Mouse (Mus musculus) MEL (cell line): ENCODE results near the gene Tmem235.

Source experiments
- CTCF ChIP-seq, 3 experiments: IDR thresholded peaks in 2 of 3; conservative IDR thresholded peaks in 1 of 3; 2 replicates each; pipeline ENCODE4 v1.5.1; 2011 to 2012; ENCODE audit warnings: low read length in 3 of 3, low read depth in 2 of 3, mild to moderate bottlenecking in 2 of 3, improper control_type of control experiment in 1 of 3, inconsistent platforms in 1 of 3, mixed read lengths in 1 of 3, moderate library complexity in 1 of 3; ENCODE audit not compliant: control insufficient read depth in 1 of 3, insufficient read depth in 1 of 3, poor library complexity in 1 of 3, severe bottlenecking in 1 of 3
- ELF1 ChIP-seq: IDR thresholded peaks from 2 replicates; pipeline ENCODE4 v1.6.1; 2014; ENCODE audit warnings: low read depth, mild to moderate bottlenecking, inconsistent platforms, low read length, improper control_type of control experiment, moderate library complexity
- EP300 ChIP-seq, 2 experiments: IDR thresholded peaks; 2 replicates each; pipeline ENCODE4 v1.6.1; 2011; ENCODE audit warnings: improper control_type of control experiment in 2 of 2, low read length in 2 of 2, low read depth in 1 of 2, mild to moderate bottlenecking in 1 of 2
- ETS1 ChIP-seq: IDR thresholded peaks from 2 replicates; pipeline ENCODE4 v1.6.1; 2012; ENCODE audit warnings: low read depth, mild to moderate bottlenecking, inconsistent platforms, low read length, improper control_type of control experiment, moderate library complexity
- MAZ ChIP-seq: IDR thresholded peaks from 2 replicates; pipeline ENCODE4 v1.6.1; 2012; ENCODE audit warnings: low read depth, mild to moderate bottlenecking, inconsistent platforms, low read length, improper control_type of control experiment
- MXI1 ChIP-seq: IDR thresholded peaks from 2 replicates; pipeline ENCODE4 v1.6.1; 2011; ENCODE audit warnings: mild to moderate bottlenecking, low read depth, low read length, improper control_type of control experiment
- NELFE ChIP-seq: IDR thresholded peaks from 2 replicates; pipeline ENCODE4 v1.6.1; 2011; ENCODE audit warnings: low read depth, low read length, improper control_type of control experiment
- POLR2A ChIP-seq, 2 experiments: IDR thresholded peaks; 2 replicates each; pipeline ENCODE4 v1.6.1; 2011 to 2012; ENCODE audit warnings: low read length in 2 of 2, mild to moderate bottlenecking in 2 of 2, control low read depth in 1 of 2, improper control_type of control experiment in 1 of 2, low read depth in 1 of 2, moderate library complexity in 1 of 2; ENCODE audit not compliant: control insufficient read depth in 1 of 2, insufficient read depth in 1 of 2, poor library complexity in 1 of 2
- POLR2AphosphoS5 ChIP-seq: IDR thresholded peaks from 2 replicates; pipeline ENCODE4 v1.6.1; 2012; ENCODE audit warnings: low read depth, borderline replicate concordance, mild to moderate bottlenecking, inconsistent platforms, low read length, moderate library complexity, mixed read lengths
- RAD21 ChIP-seq: IDR thresholded peaks from 2 replicates; pipeline ENCODE4 v1.6.1; 2011; ENCODE audit warnings: mild to moderate bottlenecking, low read depth, low read length, improper control_type of control experiment
- ZKSCAN1 ChIP-seq: IDR thresholded peaks from 2 replicates; pipeline ENCODE4 v1.6.1; 2012; ENCODE audit warnings: low read depth, mild to moderate bottlenecking, inconsistent platforms, low read length, improper control_type of control experiment, moderate library complexity
- ZNF384 ChIP-seq: IDR thresholded peaks from 2 replicates; pipeline ENCODE4 v1.6.1; 2012; ENCODE audit warnings: low read depth, mild to moderate bottlenecking, inconsistent platforms, low read length, improper control_type of control experiment

DNA sequence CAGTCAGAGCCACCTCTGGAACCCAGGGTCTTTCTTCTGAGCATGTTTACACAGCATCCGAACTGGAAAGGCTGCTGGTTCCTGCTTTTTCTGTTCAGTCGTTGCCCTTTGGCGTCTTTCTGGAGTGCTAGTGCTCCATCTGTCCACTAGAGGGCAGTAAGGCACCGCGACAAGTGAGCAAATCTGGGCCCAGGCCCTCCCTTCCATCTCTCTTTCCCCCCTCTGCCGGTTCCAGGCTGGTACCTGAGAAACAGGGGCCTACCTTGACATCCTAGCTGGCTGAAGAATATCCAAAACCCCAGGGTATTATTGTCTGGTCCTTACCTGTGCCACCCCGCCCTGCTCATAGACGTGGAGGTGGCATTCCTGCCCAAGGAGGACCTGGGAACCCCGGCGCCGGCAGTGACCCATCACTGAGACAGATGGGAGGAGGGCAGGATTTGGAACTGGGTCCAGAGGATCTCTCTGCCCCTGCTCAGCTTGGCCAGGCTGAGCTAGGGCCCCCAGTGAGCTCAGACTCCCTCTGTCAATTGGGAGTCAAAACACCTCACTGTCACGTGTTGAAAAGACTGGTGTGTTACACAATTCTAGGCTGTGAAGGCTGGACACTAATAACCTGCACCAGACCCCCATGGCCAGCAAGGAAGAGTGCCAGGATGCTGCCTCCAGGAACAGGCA lies 10.3 kb downstream of the Tmem235 start:
- TF ChIP-seq ETS1 (no peak), MAZ (0 out of 2 replicates have a peak, but pooled peaks have one; percentile 34), POLR2A (IDR thresholded peaks at IDR 0.05; ENCODE audit: control insufficient read depth in 1 of 2, insufficient read depth in 1 of 2, low read depth in 1 of 2, low read length in 2 of 2, poor library complexity in 1 of 2) (no peak), CTCF (IDR thresholded peaks at IDR 0.05 in 2 of 3, conservative IDR thresholded peaks at IDR 0.05 in 1 of 3; ENCODE audit: control insufficient read depth in 1 of 3, insufficient read depth in 1 of 3, low read depth in 2 of 3, low read length in 3 of 3, poor library complexity in 1 of 3, severe bottlenecking in 1 of 3) (peak; percentile 96 to 98 (median 97)), MXI1 (no peak), RAD21 (peak; percentile 97), NELFE (no peak), POLR2AphosphoS5 (no peak), ELF1 (no peak), ZNF384 (no peak), ZKSCAN1 (no peak), EP300 (IDR thresholded peaks at IDR 0.05; ENCODE audit: low read depth in 1 of 2, low read length in 2 of 2) (no peak)
